Mouse (Mus musculus): ENCODE measurements at regions not wholly inside any gene's neighbourhood (a gene's known extent, or its start where the extent isn't known, plus 50 kb on each side); places are given as distances from the start of the nearest gene placed in this dataset.

GRCm38 (mm10) chr7:95682521-95682920 is 488.5 kb upstream of the Tenm4 start:
- H3K79me2 ChIP-seq (ENCODE audit: control insufficient read depth, insufficient read depth, low read length, poor library complexity), result no peaks in the 10 kb centered on the region
- H3K36me3 ChIP-seq (ENCODE audit: control insufficient read depth in 1 of 2, insufficient read depth in 2 of 2, low read length in 2 of 2), result no peaks in the 10 kb centered on the region
- no peaks in the 10 kb centered on the region for H3K4me1 ChIP-seq (ENCODE audit: control insufficient read depth in 1 of 2, insufficient read depth in 2 of 2, low read length in 2 of 2)
- H3K27ac ChIP-seq (ENCODE audit: control insufficient read depth, low read depth, low read length), result no peak overlapping the region
- H3K9ac ChIP-seq (ENCODE audit: control insufficient read depth, low read depth, low read length, poor library complexity, severe bottlenecking), result no peak overlapping the region
- H3K4me3 ChIP-seq (ENCODE audit: control insufficient read depth in 1 of 2, insufficient read depth in 1 of 2, low read depth in 2 of 2, low read length in 2 of 2), result no peak overlapping the region
- no peak for TF ChIP-seq UBTF (IDR thresholded peaks at IDR 0.05; ENCODE audit: borderline replicate concordance, insufficient read depth, low read depth, low read length)
- TF ChIP-seq ZNF384 (IDR thresholded peaks at IDR 0.05; ENCODE audit: low read depth, low read length), result no peak
- no peaks in the 10 kb centered on the region for H3K9me3 ChIP-seq (replicated peaks; ENCODE audit: insufficient read depth, low read length)
- no peak for DNase-seq (ENCODE audit: low read depth, low spot score)
- no peaks in the 10 kb centered on the region for H3K27me3 ChIP-seq (ENCODE audit: control insufficient read depth in 1 of 2, insufficient read depth in 2 of 2, low read length in 2 of 2)

- Histone ChIP-seq H3K36me3 (ENCODE audit: control insufficient read depth in 1 of 2, insufficient read depth in 2 of 2, low read length in 2 of 2) (no peaks in the 10 kb centered on the region), H3K9ac (ENCODE audit: control insufficient read depth, low read depth, low read length, poor library complexity, severe bottlenecking) (no peak overlapping the region), H3K9me3 (replicated peaks; ENCODE audit: insufficient read depth, low read length) (no peaks in the 10 kb centered on the region), H3K27ac (ENCODE audit: control insufficient read depth, low read depth, low read length) (no peak overlapping the region), H3K79me2 (ENCODE audit: control insufficient read depth, insufficient read depth, low read length, poor library complexity) (no peaks in the 10 kb centered on the region), H3K27me3 (ENCODE audit: control insufficient read depth in 1 of 2, insufficient read depth in 2 of 2, low read length in 2 of 2) (no peaks in the 10 kb centered on the region), H3K4me3 (ENCODE audit: control insufficient read depth in 1 of 2, insufficient read depth in 1 of 2, low read depth in 2 of 2, low read length in 2 of 2) (no peak overlapping the region), H3K4me1 (ENCODE audit: control insufficient read depth in 1 of 2, insufficient read depth in 2 of 2, low read length in 2 of 2) (no peaks in the 10 kb centered on the region)
- DNase-seq (ENCODE audit: low read depth, low spot score), result no peak
- TF ChIP-seq SIN3A (IDR thresholded peaks at IDR 0.05; ENCODE audit: low read length) (no peak), RAD21 (IDR thresholded peaks at IDR 0.05; ENCODE audit: low read depth, low read length) (no peak), ZNF384 (IDR thresholded peaks at IDR 0.05; ENCODE audit: low read depth, low read length) (no peak), ZMIZ1 (IDR thresholded peaks at IDR 0.05; ENCODE audit: low read depth, low read length) (no peak), TBP (IDR thresholded peaks at IDR 0.05; ENCODE audit: low read depth, low read length) (no peak), E2F4 (IDR thresholded peaks at IDR 0.05; ENCODE audit: borderline replicate concordance, low read depth, low read length) (no peak), USF2 (IDR thresholded peaks at IDR 0.05; ENCODE audit: borderline replicate concordance in 1 of 2, insufficient read depth in 1 of 2, low read depth in 1 of 2, low read length in 2 of 2) (no peak), RCOR1 (IDR thresholded peaks at IDR 0.05; ENCODE audit: low read depth, low read length) (no peak), HCFC1 (IDR thresholded peaks at IDR 0.05; ENCODE audit: low read depth, low read length) (no peak), TCF12 (IDR thresholded peaks at IDR 0.05; ENCODE audit: low read depth, low read length) (no peak), POLR2AphosphoS5 (IDR thresholded peaks at IDR 0.05; ENCODE audit: borderline replicate concordance, low read depth, low read length) (no peak), MYB (IDR thresholded peaks at IDR 0.05; ENCODE audit: low read depth, low read length) (no peak), CHD2 (IDR thresholded peaks at IDR 0.05; ENCODE audit: low read length) (no peak), POLR2AphosphoS2 (IDR thresholded peaks at IDR 0.05; ENCODE audit: low read length) (no peak), TAL1 (IDR thresholded peaks at IDR 0.05; ENCODE audit: low read length) (no peak), SMC3 (IDR thresholded peaks at IDR 0.05; ENCODE audit: low read depth, low read length) (no peak), KAT2A (conservative IDR thresholded peaks at IDR 0.05; ENCODE audit: low read depth, low read length) (no peak), CHD1 (IDR thresholded peaks at IDR 0.05; ENCODE audit: low read depth, low read length) (no peak)
Measured at GRCm38 (mm10) chr7:95687733-95688132, 483.3 kb upstream of the Tenm4 start.
